Mouse (Mus musculus): ENCODE results near the gene Rab36. TPM values are rescaled to one million over a fixed set of nuclear protein-coding genes. Genes with fewer than 3 reads are reported as not detected.
"Not testable (repeated sequence)": the region's sequence is repeated elsewhere in the genome, so short reads cannot be mapped to it uniquely, and the experiment has no call there.

The Rab36 gene
- polyA plus RNA-seq, 1 experiment from 2014 or later: 12.7 TPM

DNA sequence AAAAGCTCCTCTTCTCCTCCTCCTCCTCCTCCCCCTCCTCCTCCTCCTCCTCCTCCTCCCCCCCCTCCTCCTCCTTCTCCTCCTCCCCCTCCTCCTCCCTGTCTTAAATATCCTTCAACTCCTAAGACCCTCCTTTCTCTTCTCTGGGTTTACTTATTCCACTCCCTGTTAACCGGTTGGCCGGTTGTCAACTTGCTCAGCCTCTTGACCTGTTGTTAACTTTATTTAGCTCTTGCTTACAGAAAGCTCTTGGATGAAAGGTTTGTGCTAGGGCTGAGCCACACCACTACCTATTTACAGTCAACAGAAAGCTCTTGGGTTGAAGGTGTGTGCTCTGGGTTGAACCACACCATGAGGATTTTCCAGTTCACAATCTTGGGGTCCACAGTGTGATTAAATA is 16.6 kb upstream of the Rab36 start:
- DNase-seq (ENCODE audit: extremely low spot score, low spot score): no peak
- Histone ChIP-seq H3K9me3 (no peaks in the 10 kb centered on the region), H3K4me1 (peaks cover 6% of the 10 kb centered on the region; the same call in 1 of the 2 replicates), H3K36me3 (replicated peaks) (no peaks in the 10 kb centered on the region), H3K4me3 (no peak overlapping the region), H3K27ac (no peak overlapping the region), H3K27me3 (ENCODE audit: poor library complexity, severe bottlenecking) (no peaks in the 10 kb centered on the region)
- WGBS: 96% methylated on average over 2 of the region's 2 CpGs

DNA sequence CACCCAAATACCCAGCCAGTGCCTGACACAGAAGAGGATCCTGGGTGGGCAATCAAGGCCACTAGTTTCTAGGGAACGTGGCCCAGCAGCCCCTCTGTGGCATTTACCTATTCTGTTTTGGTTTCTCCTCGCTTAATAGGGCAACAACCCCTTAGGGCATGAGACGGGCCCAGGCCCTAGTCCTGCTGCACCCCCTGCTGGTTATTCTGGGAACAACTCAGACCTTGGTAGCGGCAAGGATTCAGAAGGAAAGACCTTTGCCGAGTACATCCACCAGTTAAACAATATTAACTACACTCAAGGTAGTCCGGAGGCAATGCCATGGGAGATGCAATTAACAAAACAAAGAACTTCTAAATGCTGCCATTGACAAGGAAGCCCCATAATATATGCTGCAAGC is 15.7 kb upstream of the Rab36 start:
- H3K9me3 ChIP-seq: no peaks in the 10 kb centered on the region

DNA sequence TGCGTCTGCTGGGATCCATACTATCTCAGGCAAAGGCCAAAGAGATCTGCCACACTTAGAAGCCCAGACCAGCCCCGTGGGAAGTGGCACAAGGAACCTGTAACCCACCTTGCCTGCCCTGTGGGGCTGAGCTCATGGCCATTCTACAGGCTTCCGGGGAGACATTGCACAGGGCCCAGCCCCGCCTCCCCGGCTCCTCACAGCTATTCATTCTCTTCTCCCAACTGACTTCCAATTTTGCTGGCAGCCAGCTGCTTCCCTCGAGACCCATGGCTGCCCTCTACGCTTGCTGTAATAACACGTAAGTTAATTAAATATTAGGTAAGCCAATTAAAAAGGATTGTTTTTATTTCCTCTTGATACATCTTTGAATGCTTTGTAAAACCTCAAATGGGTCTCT is 10.4 kb upstream of the Rab36 start:
- Histone ChIP-seq H3K27ac (no peak overlapping the region), H3K4me1 (no peaks in the 10 kb centered on the region), H3K27me3 (ENCODE audit: poor library complexity, severe bottlenecking) (no peaks in the 10 kb centered on the region), H3K4me3 (no peak overlapping the region), H3K36me3 (replicated peaks) (no peaks in the 10 kb centered on the region), H3K9me3 (no peaks in the 10 kb centered on the region)
- 81% methylated on average over 8 of the region's 8 CpGs for whole genome bisulfite sequencing
- no peak for DNase-seq (ENCODE audit: extremely low spot score, low spot score)

More for the DNA sequence above, 15.7 kb upstream of the Rab36 start:
- no peak overlapping the region for H3K4me3 ChIP-seq
- H3K4me1 ChIP-seq: 0 out of 2 replicates have a peak, but pooled peaks cover 4% of the 10 kb centered on the region
- 18% methylated on average over 6 of the region's 6 CpGs for WGBS
- H3K27ac ChIP-seq: no peak overlapping the region
- peak; percentile 64 for DNase-seq (ENCODE audit: extremely low spot score, low spot score)
- H3K27me3 ChIP-seq (ENCODE audit: poor library complexity, severe bottlenecking): no peaks in the 10 kb centered on the region
- H3K36me3 ChIP-seq (replicated peaks): no peaks in the 10 kb centered on the region

DNA sequence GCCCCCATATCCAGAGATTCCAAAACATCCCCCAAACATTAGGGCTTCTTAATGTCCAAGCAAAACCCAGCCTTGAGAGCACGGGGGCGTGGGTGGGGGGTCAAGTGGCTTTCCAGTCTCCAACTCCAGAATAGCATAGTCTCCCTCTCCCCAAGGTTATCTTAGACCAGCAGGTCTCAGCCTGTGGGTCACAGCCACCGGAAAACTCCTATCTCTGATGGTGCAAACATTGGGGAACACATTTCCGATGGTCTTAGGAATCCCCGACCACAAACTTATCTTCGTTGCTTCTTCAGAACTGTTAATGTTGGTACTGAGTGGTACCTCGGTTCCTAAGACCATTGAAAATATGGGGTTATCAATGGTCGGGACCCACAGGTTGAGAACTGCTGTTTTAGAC is 8.1 kb upstream of the Rab36 start:
- H3K4me1 ChIP-seq: peaks cover 17% of the 10 kb centered on the region
- H3K27me3 ChIP-seq (ENCODE audit: poor library complexity, severe bottlenecking): no peaks in the 10 kb centered on the region
- H3K4me3 ChIP-seq: no peak overlapping the region
- H3K36me3 ChIP-seq (replicated peaks): no peaks in the 10 kb centered on the region
- H3K27ac ChIP-seq: no peak overlapping the region
- DNase-seq (ENCODE audit: extremely low spot score, low spot score): no peak
- WGBS: 84% methylated on average over 8 of the region's 8 CpGs
- no peaks in the 10 kb centered on the region for H3K9me3 ChIP-seq

DNA sequence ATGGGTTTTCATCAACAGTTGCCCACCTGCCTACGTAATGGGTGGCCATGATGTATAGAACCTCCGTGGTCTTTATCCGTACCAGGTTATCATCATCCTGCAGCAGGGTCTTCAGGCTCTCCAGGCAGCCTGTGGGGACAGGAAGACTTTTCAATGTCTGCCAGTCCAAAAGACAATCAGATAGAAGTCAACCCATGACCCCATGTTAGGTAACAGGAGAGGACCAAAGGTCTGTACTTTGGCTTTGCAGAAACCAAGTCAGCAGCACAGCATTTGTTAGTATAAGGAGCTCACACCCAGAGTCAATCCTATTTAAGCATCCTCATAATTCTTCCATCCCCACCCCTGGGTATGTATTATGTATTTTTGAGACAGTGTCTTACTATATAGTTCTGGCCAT is 7.2 kb upstream of the Rab36 start:
- H3K9me3 ChIP-seq: no peaks in the 10 kb centered on the region
- WGBS: 94% methylated on average over 3 of the region's 3 CpGs

DNA sequence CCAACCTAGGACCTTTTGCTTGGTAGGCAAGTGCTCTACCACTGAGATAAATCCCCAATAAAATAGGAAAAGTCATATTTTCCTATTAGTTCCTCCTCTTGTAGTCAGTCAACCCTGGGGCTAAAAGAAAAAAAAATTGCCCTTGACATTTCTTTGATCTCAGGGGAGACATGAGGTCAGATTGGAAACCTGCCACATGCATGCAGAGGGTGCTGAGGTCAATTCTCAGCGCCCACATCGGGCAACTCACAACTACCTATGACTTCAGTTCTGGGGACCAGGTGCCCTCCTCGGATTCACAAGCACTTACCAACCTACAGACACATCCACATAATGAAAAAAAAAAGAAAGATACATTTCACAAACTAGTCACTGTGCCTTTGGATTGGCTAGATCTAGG is 6.6 kb upstream of the Rab36 start:
- H3K9me3 ChIP-seq: no peaks in the 10 kb centered on the region
- H3K27me3 ChIP-seq (ENCODE audit: poor library complexity, severe bottlenecking): no peaks in the 10 kb centered on the region
- 90% methylated on average over 3 of the region's 3 CpGs for WGBS
- H3K27ac ChIP-seq: no peak overlapping the region
- H3K4me3 ChIP-seq: no peak overlapping the region
- no peaks in the 10 kb centered on the region for H3K36me3 ChIP-seq (replicated peaks)
- DNase-seq (ENCODE audit: extremely low spot score, low spot score): no peak
- peaks cover 20% of the 10 kb centered on the region for H3K4me1 ChIP-seq

More for the DNA sequence above, 7.2 kb upstream of the Rab36 start:
- no peak overlapping the region for H3K4me3 ChIP-seq
- DNase-seq (ENCODE audit: extremely low spot score, low spot score): no peak
- peaks cover 20% of the 10 kb centered on the region for H3K4me1 ChIP-seq
- no peaks in the 10 kb centered on the region for H3K27me3 ChIP-seq (ENCODE audit: poor library complexity, severe bottlenecking)
- no peak overlapping the region for H3K27ac ChIP-seq
- H3K36me3 ChIP-seq (replicated peaks): no peaks in the 10 kb centered on the region

DNA sequence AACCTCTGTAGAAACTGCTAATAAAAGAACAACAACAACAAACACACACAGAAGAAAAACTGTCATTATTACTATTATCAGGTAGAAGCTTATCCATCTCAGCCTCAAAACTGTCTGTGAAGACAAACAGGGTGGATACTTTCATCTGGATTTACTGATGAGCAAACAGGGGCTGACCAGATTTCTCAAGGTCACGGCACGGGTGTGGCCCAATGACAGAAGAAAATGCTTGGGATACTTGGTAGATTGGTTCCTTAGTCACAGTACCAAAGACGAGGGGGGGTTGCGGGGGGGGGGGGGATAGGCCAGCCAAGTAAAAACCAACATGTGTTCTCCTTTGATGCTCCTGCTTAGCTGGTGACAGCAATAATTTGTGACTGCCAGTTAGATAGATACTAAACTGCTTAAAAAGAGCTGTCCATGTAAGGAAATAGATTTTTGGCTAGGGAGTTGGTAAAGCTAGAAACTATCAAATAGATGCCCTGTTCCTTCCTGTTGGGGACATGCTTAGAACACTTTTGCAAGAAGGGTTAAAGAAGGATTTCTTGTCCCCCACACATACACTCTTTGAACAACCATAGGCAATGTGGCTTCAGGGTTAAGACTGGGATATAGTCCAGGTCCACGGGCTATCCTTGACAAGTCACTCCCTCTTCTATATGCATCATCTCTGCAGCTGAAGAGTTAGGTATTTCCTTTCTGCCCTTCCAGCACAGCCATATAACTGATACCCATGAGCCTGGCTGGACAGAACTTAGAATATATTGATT is 5.3 kb upstream of the Rab36 start:
- 86% methylated on average over 5 of the region's 5 CpGs for WGBS

DNA sequence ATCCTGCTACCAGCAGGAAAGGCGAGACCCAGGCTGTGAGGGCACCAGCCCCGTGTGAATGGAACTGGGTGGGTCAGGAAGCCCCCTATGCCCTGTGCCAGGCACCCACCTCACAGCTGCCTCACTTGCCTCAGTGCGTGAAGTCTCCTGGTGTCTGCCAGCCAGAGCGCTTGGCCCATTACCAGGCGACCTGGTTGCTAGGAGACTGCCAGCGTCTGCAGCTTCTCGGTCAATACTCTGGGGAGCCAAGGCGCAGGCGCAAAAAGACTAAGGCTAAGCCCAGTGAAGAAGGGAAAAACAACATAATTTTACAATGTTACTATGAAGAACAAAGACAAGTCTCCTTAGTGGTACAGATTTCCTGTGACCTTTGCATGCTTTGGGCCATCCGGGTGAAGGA is 4.5 kb upstream of the Rab36 start, which contains the start of gene Rsph14:
TSS of gene Rsph14 (minus strand) at position 192 of the 400 bp plus-strand sequence.
- no peak within 1 kb of the TSS for H3K27ac ChIP-seq
- peaks cover 6% of the 10 kb centered on the region; the same call in 1 of the 2 replicates for H3K27me3 ChIP-seq (ENCODE audit: poor library complexity, severe bottlenecking)
- 37% methylated on average over 10 of the region's 10 CpGs for WGBS
- no peaks in the 10 kb centered on the region for H3K36me3 ChIP-seq (replicated peaks)
- H3K4me1 ChIP-seq: peaks cover 41% of the 10 kb centered on the region
- no peaks in the 10 kb centered on the region for H3K9me3 ChIP-seq
- no peak for DNase-seq (ENCODE audit: extremely low spot score, low spot score)
- no peak within 1 kb of the TSS for H3K4me3 ChIP-seq

More for the DNA sequence above, 5.3 kb upstream of the Rab36 start:
- H3K9me3 ChIP-seq: no peaks in the 10 kb centered on the region
- no peak overlapping the region for H3K4me3 ChIP-seq
- H3K27ac ChIP-seq: no peak overlapping the region
- H3K36me3 ChIP-seq (replicated peaks): no peaks in the 10 kb centered on the region
- DNase-seq (ENCODE audit: extremely low spot score, low spot score): no peak
- peaks cover 32% of the 10 kb centered on the region for H3K4me1 ChIP-seq
- H3K27me3 ChIP-seq (ENCODE audit: poor library complexity, severe bottlenecking): peaks cover 6% of the 10 kb centered on the region; the same call in 1 of the 2 replicates

DNA sequence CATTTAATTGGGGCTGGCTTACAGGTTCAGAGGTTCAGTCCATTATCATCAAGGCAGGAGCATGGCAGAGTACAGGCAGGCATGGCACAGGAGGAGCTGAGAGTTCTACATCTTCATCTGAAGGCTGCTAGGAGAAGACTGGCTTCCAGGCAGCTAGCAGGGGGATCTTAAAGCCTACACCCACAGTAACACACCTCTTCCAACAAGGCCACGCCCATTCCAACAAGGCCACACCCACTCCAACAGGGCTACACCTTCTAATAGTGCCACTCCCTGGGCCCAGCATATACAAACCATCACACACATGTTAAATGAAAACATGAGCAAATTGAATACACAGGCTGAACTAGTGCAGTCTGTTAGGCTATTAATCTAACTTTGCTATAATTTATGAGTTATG is 5.2 kb downstream of the Rab36 start:
- H3K27ac ChIP-seq; DNase-seq (ENCODE audit: extremely low spot score, low spot score); H3K9me3 ChIP-seq; H3K4me3 ChIP-seq; H3K27me3 ChIP-seq (ENCODE audit: poor library complexity, severe bottlenecking): not testable (repeated sequence)
- 4% methylated on average over 1 of the region's 1 CpGs for WGBS
- H3K4me1 ChIP-seq: peaks cover 19% of the 10 kb centered on the region
- H3K36me3 ChIP-seq (replicated peaks): peaks cover 31% of the 10 kb centered on the region

DNA sequence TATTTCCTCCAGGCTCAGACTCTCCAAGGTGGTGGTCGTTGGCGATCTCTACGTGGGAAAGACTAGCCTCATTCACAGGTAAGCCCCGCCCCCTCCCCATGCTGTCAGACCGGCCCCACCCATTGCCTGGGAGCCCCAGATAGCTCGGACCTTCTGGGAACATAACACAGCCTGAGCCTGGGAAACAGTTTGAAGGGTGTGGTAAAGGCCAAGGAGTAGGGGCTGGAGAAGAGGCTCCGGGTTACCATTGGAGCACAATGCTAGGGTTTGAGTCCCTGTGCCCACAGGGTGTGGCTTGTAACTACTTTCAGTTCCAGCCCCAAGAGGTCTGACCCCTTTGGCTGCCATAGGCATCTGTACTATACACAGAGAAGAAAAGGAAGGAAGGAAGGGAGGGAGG is 7.6 kb downstream of the Rab36 start:
- Histone ChIP-seq H3K4me1 (peaks cover 4% of the 10 kb centered on the region), H3K27me3 (ENCODE audit: poor library complexity, severe bottlenecking) (no peaks in the 10 kb centered on the region), H3K4me3 (no peak overlapping the region), H3K27ac (no peak overlapping the region), H3K9me3 (no peaks in the 10 kb centered on the region), H3K36me3 (replicated peaks) (peaks cover 47% of the 10 kb centered on the region)
- WGBS: 44% methylated on average over 7 of the region's 7 CpGs
- no peak for DNase-seq (ENCODE audit: extremely low spot score, low spot score)

DNA sequence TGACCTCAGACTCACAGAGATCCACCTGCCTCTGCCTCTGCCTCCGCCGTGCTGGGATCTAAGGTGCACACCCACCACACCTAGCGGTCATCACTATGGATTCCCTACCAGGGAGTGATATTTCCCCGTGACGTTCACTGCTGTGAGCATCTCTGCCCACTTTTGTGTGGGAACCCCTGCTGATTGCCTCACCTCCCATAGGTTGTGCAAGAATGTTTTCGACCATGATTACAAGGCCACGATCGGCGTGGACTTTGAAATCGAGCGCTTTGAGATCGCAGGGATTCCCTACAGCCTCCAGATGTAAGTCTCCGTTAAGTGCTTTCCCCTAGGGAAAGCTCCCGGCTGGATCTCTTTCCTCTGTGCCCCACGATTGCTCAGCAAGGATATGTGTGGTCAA is 9.0 kb downstream of the Rab36 start:
- Histone ChIP-seq H3K27ac (no peak overlapping the region), H3K36me3 (replicated peaks) (peaks cover 47% of the 10 kb centered on the region), H3K9me3 (no peaks in the 10 kb centered on the region), H3K4me3 (no peak overlapping the region), H3K27me3 (ENCODE audit: poor library complexity, severe bottlenecking) (no peaks in the 10 kb centered on the region), H3K4me1 (peaks cover 4% of the 10 kb centered on the region)
- whole genome bisulfite sequencing: 97% methylated on average over 15 of the region's 15 CpGs
- DNase-seq (ENCODE audit: extremely low spot score, low spot score): no peak

DNA sequence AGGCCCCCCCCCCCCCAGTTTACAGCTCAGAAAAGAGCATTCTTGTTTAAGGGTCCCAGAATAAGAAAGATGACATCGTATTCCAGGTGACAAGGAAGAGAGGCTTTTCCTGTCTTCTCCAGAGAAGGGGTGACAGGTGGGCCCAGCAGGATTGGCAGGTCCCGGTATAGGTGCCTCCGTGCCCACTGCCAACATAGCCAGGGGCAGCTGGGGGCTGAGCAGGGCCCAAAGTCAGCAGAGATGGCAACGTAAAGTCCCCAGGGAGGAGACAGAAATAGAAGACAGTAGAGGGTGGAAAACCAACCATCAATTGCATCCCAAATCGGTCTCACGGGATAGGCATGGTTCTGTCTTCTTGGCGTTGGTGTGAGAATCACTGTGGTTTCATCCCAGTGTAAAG is 11.9 kb downstream of the Rab36 start:
- Histone ChIP-seq H3K36me3 (replicated peaks) (peaks cover 37% of the 10 kb centered on the region), H3K27me3 (ENCODE audit: poor library complexity, severe bottlenecking) (no peaks in the 10 kb centered on the region), H3K27ac (no peak overlapping the region), H3K9me3 (no peaks in the 10 kb centered on the region), H3K4me3 (no peak overlapping the region), H3K4me1 (peaks cover 4% of the 10 kb centered on the region)
- 93% methylated on average over 7 of the region's 7 CpGs for WGBS
- DNase-seq (ENCODE audit: extremely low spot score, low spot score): no peak

DNA sequence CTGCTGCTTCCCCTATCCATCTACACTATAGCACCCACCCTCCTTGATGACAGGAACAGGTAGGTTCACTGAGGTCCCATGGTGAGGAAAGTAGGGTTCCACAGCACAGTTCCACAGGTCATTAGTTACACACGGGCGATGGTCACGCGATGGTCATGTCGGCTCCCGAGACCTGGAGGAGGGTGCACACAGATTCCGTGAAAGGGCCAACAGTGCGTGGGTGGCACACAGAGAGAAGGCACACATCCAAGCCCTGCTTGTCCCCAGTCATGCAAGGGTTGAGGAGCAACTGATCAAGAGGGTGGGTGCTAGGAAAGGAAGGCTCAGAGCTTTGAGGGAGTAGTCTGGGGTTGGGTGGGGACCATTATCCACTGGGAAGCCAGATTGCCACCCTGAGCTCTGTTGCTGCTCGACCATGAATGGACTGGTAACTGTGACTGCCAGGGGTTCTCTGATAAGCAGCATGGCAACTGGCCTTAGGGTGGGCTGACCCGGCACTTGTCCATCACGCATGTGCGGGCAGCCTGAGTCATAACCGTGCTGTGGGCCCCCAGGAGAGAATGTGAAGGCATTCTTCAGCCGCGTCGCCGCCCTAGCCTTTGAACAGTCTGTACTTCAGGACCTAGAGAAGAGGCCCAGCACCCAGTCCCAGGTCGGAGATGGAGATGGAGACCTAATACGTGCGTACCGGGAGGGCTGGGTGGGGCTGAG is 14.7 kb downstream of the Rab36 start:
- no peaks in the 10 kb centered on the region for H3K9me3 ChIP-seq
- no peak overlapping the region for H3K4me3 ChIP-seq
- no peak overlapping the region for H3K27ac ChIP-seq
- WGBS: 97% methylated on average over 21 of the region's 21 CpGs
- no peak for DNase-seq (ENCODE audit: extremely low spot score, low spot score)
- peaks cover 9% of the 10 kb centered on the region for H3K4me1 ChIP-seq
- H3K27me3 ChIP-seq (ENCODE audit: poor library complexity, severe bottlenecking): no peaks in the 10 kb centered on the region
- peaks cover 20% of the 10 kb centered on the region for H3K36me3 ChIP-seq (replicated peaks)

All from forebrain, embryonic 10.5 days (tissue).